Mouse (Mus musculus) left cerebral cortex, adult 6 months (tissue): ENCODE data around the gene Mphosph8. TPM values are rescaled to one million over a fixed set of nuclear protein-coding genes. Genes with fewer than 3 reads are reported as not detected.

Experiments used
- long read RNA-seq, 2 experiments: library from polyadenylated mRNA; unstranded; transcript quantifications; one replicate each; pipeline ENCODE4 v2.0.0; 2019 to 2020
- polyA plus RNA-seq: library from polyadenylated mRNA; unstranded; fragments of <200 nt; fragmentation: Nextera tagmentation; gene quantifications from 2 replicates; pipeline ENCODE4 v1.2.3, GENCODE M21; 2021

Gene Mphosph8
- polyA plus RNA-seq = 41.1 and 61.0 TPM in 2 replicates
- long read RNA-seq, experiment 1, partial matches to known transcripts = 9 of 13 reads
- long read RNA-seq, experiment 1, other reads (novel, unspliced or antisense) = 4 of 13 reads
- long read RNA-seq, experiment 2, partial matches to known transcripts = 95 of 103 reads
- long read RNA-seq, experiment 2, other reads (novel, unspliced or antisense) = 5 of 103 reads

DNA sequence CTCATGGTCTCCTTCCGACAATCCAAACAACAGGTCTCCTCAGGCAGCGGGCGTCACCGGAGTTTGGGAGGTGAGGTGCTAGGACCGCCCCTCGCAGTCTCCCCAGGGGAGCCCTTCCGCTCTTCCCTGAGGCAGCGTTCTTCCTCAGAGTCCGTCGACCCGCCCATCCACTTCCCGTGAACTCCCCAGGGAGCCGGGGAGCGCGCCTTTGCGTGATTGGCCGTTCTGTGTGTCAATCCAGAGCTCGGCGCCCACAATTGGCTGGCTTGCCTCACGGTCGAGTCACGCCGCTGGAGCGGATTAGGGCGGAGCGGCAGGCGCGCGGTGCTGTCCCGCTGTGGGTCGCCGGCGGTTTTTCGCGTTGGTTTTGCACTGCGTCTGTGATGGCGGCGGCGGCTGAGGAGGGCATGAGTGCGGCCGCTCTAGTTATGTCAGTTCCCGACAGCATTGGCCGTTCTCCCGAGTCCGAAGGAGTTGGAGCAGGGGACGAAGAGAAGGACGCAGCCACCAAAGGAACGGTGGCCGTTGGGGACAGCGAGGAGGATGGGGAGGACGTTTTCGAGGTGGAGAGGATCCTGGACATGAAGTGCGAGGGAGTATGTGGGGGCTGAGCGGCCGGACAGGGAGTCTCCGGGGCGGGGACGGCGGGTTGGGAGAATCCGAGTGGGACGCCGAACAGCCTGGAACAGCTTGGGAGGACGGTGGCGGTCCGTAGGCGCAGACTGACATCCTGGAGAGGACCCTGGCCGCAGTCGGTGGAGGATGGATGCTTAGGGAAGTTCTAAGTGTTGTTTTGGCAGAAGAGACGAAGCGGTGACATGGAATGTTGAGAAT, at the start of gene Mphosph8:
TSS of gene Mphosph8 (plus strand) at position 280 of the 834 bp plus-strand sequence.

Other genes with a start within 250 kb of the Mphosph8 start
- 0.79 and 0.85 TPM in 2 replicates for gene Cenpj, start 92.8 kb upstream of the Mphosph8 start, polyA plus RNA-seq
- 2.3 and 2.6 TPM in 2 replicates for gene Parp4, start 92.6 kb upstream of the Mphosph8 start, polyA plus RNA-seq
- 12.4 and 19.3 TPM in 2 replicates for gene Pspc1, start 110.1 kb downstream of the Mphosph8 start, polyA plus RNA-seq
- gene Zmym5, start 143.5 kb downstream of the Mphosph8 start, polyA plus RNA-seq = 10.9 and 12.7 TPM in 2 replicates
- 15.7 and 21.7 TPM in 2 replicates for gene Zmym2, start 218.4 kb downstream of the Mphosph8 start, polyA plus RNA-seq